Mouse (Mus musculus): ENCODE results near the gene Erbin.

The Erbin gene

DNA sequence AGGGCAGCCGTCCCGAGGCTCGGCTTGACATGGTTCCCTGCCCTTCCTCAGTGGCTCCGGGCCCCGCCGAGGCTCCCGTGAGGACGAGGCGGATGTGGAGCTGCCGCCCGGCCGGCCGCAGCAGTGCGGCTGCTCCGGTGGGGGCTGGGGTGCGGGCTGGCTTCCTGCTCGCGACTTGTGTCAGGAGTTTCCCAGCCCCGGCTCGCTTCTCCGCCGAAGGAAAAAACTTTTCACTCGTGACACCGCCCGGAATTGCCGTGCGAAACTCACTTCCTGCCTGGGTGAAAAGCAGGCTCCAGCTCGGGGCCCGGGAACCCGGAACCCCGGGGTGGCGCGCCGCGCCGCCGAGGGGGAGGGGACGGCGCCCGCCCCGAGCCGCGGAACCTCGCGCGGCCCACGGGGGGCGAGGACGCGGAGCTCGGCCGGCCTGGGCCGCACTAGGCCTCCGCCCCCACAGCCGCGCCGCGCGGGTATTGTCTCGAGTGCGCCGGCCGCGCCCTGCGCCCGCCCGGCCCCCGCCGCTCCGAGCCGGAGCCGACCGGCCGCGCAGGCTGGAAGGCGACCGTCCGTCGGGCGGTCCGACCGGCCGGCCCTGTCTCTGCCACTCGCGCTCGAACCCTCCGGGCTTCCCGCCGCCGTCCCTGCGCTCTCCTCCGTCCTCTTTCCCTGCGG is at the start of gene Erbin:
Erbin (minus strand) TSS at position 254 of the 672 bp plus-strand sequence.
- in situ Hi-C loops (cut with MseI, MboI) = no loop called here

DNA sequence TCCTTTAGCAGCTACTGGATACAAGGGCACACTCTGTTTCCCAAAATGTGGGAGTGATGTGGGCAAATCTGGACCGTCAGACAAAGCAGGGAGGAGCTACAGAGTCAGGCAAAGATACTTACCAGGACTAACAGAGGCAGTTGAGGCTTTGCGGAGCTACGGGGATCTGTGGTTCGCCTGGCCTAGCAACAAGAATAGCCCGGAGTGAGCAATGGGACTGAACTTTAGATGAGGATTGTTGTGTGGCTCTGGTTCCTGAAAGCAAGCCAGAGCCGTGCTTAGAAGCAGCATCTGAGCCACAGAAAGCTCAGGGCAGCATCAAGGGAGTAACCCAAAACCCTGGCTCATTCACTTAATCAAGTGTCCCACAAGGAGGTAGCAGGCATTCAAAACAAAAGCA is 49.6 kb upstream of the Erbin start:
- in situ Hi-C loops (cut with MseI, MboI) = no loop called here

DNA sequence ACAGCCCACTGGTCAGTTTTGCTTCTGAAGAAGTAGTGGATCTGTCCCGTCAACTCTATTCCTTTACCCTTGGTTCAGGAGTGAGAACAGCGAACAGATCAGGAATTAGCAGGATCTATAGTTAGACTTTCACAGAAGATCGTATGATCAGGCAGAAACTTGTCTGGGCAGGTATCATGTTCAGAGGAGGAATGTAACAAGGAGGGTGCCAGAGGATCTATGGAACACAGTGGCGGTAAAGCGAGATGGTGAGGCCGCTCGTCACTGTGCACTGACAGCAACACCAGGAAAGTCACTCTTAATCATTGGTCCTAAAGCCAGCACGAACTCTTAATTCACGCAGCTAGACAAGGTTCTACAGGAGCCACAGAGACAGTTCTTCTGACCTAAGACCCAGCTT is 47.7 kb upstream of the Erbin start:
- in situ Hi-C loops (cut with MseI, MboI) = no loop called here

DNA sequence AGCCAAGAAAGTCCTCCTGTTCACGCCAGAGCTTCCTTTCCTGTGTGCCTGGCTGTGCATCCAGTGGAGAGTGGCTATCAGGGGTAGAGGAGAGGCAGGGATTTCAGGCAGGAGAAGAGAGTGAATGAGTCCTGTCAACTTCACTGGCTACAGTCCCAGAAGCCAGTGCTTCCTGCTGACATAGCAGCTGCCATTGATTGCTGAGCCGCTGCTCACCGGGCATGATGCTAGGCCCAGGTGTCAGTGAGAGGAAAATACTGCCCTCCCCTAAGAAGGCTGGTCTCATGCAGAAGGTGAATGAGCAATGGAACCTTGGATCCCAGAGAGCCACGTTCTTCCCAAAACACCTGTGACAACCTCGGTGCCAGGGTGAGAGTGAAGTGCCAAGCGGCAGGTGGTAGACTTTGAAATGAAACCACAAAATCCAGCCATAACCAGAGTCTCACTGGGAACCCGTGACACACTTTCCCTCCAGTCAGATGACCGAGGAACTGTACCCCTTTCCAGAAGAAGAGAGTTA is 46.4 kb upstream of the Erbin start:
- in situ Hi-C loops (cut with MseI, MboI) = no loop called here

DNA sequence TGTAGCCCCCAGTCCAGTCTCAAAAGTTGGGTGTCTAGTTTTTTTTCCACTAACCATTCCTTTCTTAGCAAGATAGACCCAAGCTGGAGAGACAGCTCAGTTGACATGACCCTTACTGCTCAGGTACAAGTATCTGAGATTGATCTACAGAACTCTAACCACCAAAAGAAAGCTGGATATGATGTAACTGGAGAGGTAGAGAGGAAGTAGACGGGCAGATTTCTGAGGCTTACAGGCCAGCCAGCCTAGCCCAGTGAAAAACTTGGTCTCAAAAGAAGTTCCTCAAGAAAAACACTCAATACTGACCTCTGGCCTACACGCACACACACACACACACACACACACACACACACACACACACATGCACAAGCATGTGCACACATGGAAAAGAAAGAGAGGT is 44.9 kb upstream of the Erbin start:
- in situ Hi-C loops (cut with MseI, MboI) = no loop called here

DNA sequence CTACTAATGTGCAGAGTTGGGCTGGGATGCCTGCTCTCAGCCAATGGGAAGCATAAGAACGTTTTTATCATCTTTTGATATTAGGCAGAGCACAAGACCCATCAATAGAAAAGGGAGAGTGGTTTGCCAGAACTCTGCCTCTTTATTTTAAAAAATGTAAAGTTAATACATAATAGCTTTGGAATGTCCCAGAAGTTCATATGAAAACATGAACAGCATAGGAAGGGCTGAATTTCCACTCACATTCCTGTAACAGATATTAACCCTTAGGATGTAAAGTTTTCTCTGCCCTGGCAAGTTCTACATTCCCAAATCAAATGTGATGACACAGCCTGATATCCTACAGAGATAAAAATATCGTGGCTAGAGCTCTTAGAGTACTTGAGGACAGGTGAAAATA is 42.8 kb upstream of the Erbin start:
- in situ Hi-C loops (cut with MseI, MboI) = no loop called here

DNA sequence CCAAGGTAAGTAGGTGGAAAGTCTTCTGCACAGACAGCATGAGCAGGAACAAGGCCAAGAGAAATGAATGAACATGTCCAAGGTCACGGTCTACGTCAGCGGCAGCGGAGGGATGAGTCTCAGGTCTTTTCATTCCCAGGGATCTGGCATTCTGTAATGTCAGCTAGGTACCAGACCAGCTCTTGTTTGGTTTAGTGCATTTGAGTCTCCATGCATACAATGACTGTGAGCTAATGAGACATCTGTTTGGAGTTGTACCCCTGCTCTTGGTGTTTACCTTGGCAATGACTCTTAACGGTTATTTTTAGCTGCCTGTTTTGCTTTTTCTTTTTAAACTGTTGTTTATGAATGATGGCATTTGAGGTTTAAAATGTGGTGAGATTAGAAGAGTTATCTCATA is 39.5 kb upstream of the Erbin start:
- in situ Hi-C loops (cut with MseI, MboI) = no loop called here

- in situ Hi-C loops (cut with MseI, MboI) = no loop called here
Observed at GRCm38 (mm10) chr13:103958607-103959123, 38.4 kb upstream of the Erbin start.

DNA sequence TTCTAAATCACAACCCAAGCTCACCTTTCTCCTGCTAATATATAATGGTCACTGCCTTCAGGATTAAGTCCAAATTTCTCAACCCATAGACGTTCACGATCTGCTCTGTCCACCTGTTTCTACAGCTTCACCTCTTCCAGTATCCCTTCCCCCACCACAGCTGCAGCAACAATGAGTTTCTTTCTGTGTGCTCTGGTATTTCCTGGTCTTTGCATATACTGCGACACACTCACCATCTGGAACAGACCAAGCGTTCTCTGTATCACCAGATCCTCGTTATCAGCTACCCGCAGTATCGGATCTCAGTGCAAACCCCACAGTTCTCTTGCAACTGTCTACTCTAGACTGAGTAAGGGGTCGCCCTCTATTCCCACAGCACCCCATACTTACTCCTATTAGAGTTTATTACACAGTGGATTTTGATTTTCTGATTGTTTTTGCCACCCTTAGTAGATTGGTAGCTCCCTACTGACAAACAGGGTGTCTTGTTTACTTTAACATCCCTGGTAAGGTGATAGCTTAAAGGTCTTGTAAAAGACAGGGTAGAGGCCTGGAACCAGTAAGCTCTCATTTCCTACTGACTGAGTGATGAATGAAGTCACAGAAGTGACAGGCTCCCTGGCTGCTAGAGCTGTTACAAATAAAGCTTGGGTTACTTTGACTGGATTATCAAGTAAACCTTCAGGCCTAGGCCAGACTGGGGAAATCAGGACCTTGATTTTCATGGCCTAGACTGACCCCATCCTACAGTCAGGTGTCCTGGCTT is 37.0 kb upstream of the Erbin start:
- in situ Hi-C loops (cut with MseI, MboI) = no loop called here

DNA sequence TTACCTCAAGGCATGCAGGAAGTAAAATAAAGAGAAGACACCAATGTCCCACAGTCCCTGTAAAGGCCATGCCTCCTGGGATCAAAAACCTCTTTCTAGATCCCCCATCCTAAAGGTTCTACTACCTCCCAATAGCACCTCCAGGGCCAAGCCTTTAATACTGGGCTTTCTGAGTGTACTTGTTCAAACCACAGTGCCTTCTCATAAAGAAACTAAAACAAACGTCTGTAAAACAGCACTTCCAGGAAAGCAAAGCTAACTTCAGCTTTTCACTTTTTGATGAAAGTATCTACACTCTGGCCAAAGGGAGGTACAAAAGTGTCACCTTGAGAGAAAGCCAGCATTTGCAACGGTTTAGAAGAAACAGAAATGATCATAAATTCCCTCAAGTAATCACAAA is 35.3 kb upstream of the Erbin start:
- in situ Hi-C loops (cut with MseI, MboI) = no loop called here

GRCm38 (mm10) chr13:103951393-103951792 is 31.1 kb upstream of the Erbin start:
- in situ Hi-C loops (cut with MseI, MboI) = no loop called here

GRCm38 (mm10) chr13:103940796-103941195 is 20.5 kb upstream of the Erbin start:
- in situ Hi-C loops (cut with MseI, MboI) = no loop called here

- in situ Hi-C loops (cut with MseI, MboI) = no loop called here
Observed at GRCm38 (mm10) chr13:103924586-103924985, 4.3 kb upstream of the Erbin start.

DNA sequence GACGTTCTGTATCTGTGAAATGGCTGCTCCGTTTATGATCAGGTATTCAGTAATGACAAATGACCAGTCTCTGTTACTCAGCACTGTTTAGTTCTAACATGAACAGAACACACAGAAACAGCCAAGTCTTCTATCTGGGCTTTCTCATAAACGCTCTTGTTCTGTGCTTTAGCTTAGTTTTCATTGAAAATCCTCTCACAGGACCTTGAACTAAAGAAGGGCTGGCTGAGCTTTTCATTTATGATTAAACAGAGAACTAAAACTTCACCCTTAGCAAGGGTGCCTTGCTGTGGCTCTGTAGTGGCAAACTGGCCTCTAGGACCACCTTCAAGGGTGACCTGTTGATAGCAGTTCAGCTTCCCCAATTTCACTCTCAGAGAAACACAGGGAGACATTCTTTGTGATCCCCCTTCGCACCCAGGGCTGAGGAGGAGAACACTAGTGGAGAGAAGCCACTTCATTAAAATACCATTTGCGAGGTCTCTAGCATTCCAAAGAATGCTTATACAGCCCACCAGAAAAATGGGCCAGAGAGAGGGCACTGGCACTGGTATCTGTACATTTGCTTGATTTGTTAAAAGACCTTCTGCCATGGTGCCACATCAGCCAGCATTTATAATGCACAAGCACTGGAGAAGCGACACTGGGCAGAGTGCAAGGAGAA is 3.2 kb upstream of the Erbin start:
- in situ Hi-C loops (cut with MseI, MboI) = no loop called here

DNA sequence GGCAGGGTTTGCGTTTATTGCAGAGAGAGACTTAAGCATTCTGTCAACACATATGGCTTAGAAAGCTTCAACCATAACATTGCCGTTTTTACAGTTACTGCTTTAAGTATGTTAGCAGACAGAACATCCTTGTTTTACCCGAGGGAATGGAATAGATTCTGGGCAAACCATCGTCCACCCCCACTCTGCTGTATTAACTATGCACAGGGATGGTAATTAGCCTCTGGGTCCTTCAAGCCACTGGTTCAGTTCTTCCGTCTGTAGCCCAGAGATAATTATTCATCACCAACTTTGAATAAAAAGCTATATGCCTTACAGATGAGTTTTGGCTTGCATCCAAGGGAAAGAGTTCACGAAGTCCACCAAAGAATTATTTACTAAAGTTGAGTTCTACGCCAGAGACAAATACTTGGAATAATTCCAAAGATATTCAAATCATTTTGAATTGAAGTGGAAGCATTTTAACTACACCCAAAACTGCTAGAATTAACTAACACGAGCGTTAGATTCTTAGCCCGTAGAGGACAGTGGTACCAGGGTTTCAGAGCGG is 1.6 kb upstream of the Erbin start:
- in situ Hi-C loops (cut with MseI, MboI) = no loop called here

- in situ Hi-C loops (cut with MseI, MboI) = no loop called here
Observed at GRCm38 (mm10) chr13:103920933-103921830, 868 bp upstream of the Erbin start.

GRCm38 (mm10) chr13:103919956-103920260 is 406 bp downstream of the Erbin start:
- in situ Hi-C loops (cut with MseI, MboI) = no loop called here

- in situ Hi-C loops (cut with MseI, MboI) = no loop called here
Observed at GRCm38 (mm10) chr13:103919234-103919955, 919 bp downstream of the Erbin start.

- in situ Hi-C loops (cut with MseI, MboI) = no loop called here
Observed at GRCm38 (mm10) chr13:103918432-103918831, 1.9 kb downstream of the Erbin start.

- in situ Hi-C loops (cut with MseI, MboI) = no loop called here
Observed at GRCm38 (mm10) chr13:103914114-103914736, 6.1 kb downstream of the Erbin start.
